Mouse (Mus musculus): ENCODE measurements around the gene Cabp2. TPM values are rescaled to one million over a fixed set of nuclear protein-coding genes. Genes with fewer than 3 reads are reported as not detected.
"Not testable (repeated sequence)": the region's sequence is repeated elsewhere in the genome, so short reads cannot be mapped to it uniquely, and the experiment has no call there.

Cabp2 gene
- polyA plus RNA-seq, 1 experiment from 2014 or later = 0.43 TPM

GRCm38 (mm10) chr19:4045966-4046865, 35.2 kb upstream of the Cabp2 start, which contains the start of gene Gstp2:
Gene Gstp2, minus strand, starts transcription at chr19:4046023.
- Histone ChIP-seq H3K27ac (peak within 1 kb of the TSS; percentile 98), H3K9me3 (replicated peaks) (no peaks in the 10 kb centered on the region), H3K36me3 (no peaks in the 10 kb centered on the region), H3K27me3 (no peaks in the 10 kb centered on the region), H3K9ac (peak within 1 kb of the TSS; percentile 63), H3K4me2 (peak within 1 kb of the TSS; percentile 69), H3K4me3 (replicated peaks) (peak within 1 kb of the TSS; percentile 35), H3K4me1 (replicated peaks) (peaks cover 56% of the 10 kb centered on the region)
- 43% methylated on average over 16 of the region's 16 CpGs for WGBS (ENCODE audit: insufficient replicate concordance)
- DNase-seq (peak; percentile 76), ATAC-seq (ENCODE audit: low read depth) (peak; percentile 79)

DNA sequence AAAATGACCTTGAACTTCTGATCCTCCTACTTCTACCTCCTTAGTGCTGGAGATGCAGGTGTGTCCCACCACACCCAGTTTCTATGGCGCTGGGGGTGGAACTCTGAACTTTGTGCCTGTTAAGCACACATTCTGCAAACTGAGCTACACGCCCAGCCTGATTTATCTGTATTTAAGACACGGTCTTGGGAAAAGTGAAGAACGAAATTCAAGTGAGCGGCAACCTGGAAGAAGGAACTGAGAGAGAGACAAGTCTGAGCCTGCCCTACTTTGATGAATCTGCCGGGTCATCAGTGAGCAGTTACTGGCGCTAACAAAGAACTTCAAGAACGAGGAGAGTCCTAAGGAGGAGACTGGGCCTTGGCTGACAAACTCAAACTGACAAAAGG, 34.5 kb upstream of the Cabp2 start:
- peak overlapping the region; percentile 69 for H3K4me2 ChIP-seq
- peaks cover 55% of the 10 kb centered on the region for H3K4me1 ChIP-seq (replicated peaks)
- 35% methylated on average over 8 of the region's 8 CpGs for WGBS (ENCODE audit: insufficient replicate concordance)
- H3K27me3 ChIP-seq = no peaks in the 10 kb centered on the region
- H3K9ac ChIP-seq = peak overlapping the region; percentile 63
- peak overlapping the region; percentile 35 for H3K4me3 ChIP-seq (replicated peaks)
- H3K9me3 ChIP-seq (replicated peaks) = no peaks in the 10 kb centered on the region
- DNase-seq (peak; percentile 67), ATAC-seq (ENCODE audit: low read depth) (peak; percentile 80)
- H3K27ac ChIP-seq = peak overlapping the region; percentile 98
- H3K36me3 ChIP-seq = no peaks in the 10 kb centered on the region

DNA sequence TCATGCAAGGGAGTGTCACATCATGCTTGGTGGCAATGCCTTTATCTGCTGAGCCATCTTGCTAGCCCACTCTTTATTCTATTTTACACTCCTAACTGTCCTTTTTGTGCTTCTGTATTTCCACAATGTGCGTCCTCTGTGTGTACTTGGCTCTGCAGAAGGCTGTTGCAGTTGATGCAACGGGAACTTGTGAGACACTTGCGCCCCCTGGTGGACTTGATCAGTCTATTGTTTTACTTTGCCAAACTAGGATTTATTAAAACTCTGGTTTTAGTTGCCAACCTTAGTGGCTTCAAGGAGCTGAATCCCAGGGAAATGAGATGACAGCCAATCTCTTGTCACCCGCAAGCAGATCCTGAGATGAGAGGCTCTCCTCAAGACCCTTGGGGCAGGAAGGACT, 33.5 kb upstream of the Cabp2 start:
- Histone ChIP-seq H3K36me3 (no peaks in the 10 kb centered on the region), H3K9me3 (replicated peaks) (no peaks in the 10 kb centered on the region), H3K4me2 (peak overlapping the region; percentile 69), H3K27ac (peak overlapping the region; percentile 98; the same call in 1 of the 2 replicates), H3K4me3 (replicated peaks) (peak overlapping the region; percentile 35; the same call in 1 of the 2 replicates), H3K9ac (0 out of 2 replicates have a peak overlapping the region, but pooled peaks have one; percentile 63), H3K4me1 (replicated peaks) (peaks cover 52% of the 10 kb centered on the region), H3K27me3 (no peaks in the 10 kb centered on the region)
- ATAC-seq (ENCODE audit: low read depth) = no peak
- peak; percentile 72 for DNase-seq
- WGBS (ENCODE audit: insufficient replicate concordance) = 14% methylated on average over 4 of the region's 4 CpGs

GRCm38 (mm10) chr19:4049069-4049468, 32.3 kb upstream of the Cabp2 start:
- not testable (repeated sequence) for H3K9ac ChIP-seq; H3K36me3 ChIP-seq; ATAC-seq (ENCODE audit: low read depth); H3K4me2 ChIP-seq; H3K4me3 ChIP-seq (replicated peaks); H3K27me3 ChIP-seq; H3K9me3 ChIP-seq (replicated peaks); DNase-seq; H3K27ac ChIP-seq
- H3K4me1 ChIP-seq (replicated peaks) = peaks cover 45% of the 10 kb centered on the region
- WGBS (ENCODE audit: insufficient replicate concordance) = 66% methylated on average over 5 of the region's 5 CpGs

- H3K4me1 ChIP-seq (replicated peaks) = peaks cover 41% of the 10 kb centered on the region
- ATAC-seq (ENCODE audit: low read depth) = no peak
- H3K9ac ChIP-seq = no peak overlapping the region
- no peaks in the 10 kb centered on the region for H3K9me3 ChIP-seq (replicated peaks)
- no peaks in the 10 kb centered on the region for H3K27me3 ChIP-seq
- DNase-seq = no peak
- H3K4me2 ChIP-seq = no peak overlapping the region
- H3K27ac ChIP-seq = no peak overlapping the region
- H3K36me3 ChIP-seq = no peaks in the 10 kb centered on the region
- H3K4me3 ChIP-seq (replicated peaks) = no peak overlapping the region
- 84% methylated on average over 5 of the region's 5 CpGs for WGBS (ENCODE audit: insufficient replicate concordance)
Observed at GRCm38 (mm10) chr19:4051016-4051415, 30.4 kb upstream of the Cabp2 start.

DNA sequence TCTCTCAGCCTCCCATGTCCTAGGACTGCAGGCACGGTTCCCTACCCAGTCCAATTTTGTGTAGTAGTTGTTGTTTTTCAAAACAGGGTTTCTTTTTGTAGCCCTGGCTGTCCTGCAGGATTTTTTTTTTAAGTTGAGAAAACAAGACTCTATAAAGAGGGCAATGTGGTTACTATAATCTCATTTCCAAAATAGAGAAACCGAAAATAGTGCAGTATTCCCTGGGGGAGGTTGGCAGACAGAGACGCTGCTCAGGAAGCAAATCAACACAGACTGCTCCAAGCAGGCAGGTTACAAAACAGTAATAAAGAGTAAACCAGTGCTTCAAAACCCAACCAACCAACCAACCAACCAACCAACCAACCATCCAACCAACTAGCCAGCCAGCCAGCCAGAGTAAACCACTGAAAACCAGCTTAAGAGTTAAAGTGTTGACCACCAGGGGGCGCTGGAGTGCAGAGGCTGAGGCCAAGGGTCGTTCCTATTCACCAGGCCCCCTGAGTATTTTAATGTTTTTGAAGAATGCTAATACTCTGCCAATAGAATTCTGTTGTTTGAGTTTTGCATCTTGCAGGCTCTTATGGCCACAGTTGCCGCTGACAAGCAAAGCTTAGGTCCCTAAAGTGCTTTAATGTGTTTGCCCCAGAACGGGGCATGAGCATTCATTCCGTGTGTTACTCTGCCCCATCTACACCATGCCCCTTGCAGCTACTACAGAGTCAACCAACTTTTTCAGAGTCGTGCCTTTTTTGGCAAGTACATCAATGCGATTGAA, 29.4 kb upstream of the Cabp2 start:
- 49% methylated on average over 10 of the region's 10 CpGs for WGBS (ENCODE audit: insufficient replicate concordance)
- H3K4me2 ChIP-seq = no peak overlapping the region

DNA sequence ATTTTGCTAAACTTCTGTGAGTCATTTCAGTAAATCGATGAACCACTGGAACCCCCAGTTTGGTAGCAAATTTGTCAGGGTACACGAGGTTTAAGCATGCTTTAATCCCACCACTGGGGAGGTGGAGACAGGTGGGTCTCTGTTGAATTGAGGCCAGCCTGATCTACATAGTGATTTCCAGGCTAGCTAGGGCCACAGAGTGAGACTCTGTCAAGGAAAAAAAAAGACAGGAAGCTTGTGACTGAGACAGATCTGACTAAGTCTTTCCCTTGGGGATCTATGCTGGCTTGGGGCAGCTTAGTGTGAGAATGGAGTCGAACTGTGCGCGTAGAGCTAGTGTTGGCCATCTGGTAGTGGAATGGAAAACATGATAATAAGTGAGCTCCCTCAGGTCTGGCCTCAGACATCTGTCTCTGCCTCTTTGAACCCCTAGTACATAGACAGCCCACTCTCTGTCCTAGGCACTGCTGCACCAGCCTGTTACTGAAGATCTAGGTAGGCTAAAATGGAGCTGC, 28.8 kb upstream of the Cabp2 start:
- Histone ChIP-seq H3K4me1 (replicated peaks) (peaks cover 41% of the 10 kb centered on the region), H3K4me2 (no peak overlapping the region), H3K4me3 (replicated peaks) (no peak overlapping the region), H3K9ac (no peak overlapping the region), H3K27me3 (no peaks in the 10 kb centered on the region), H3K9me3 (replicated peaks) (no peaks in the 10 kb centered on the region), H3K36me3 (no peaks in the 10 kb centered on the region), H3K27ac (no peak overlapping the region)
- WGBS (ENCODE audit: insufficient replicate concordance) = 59% methylated on average over 5 of the region's 5 CpGs
- DNase-seq = no peak
- no peak for ATAC-seq (ENCODE audit: low read depth)

More for the DNA sequence above, 29.4 kb upstream of the Cabp2 start:
- Histone ChIP-seq H3K9ac (no peak overlapping the region), H3K4me3 (replicated peaks) (no peak overlapping the region), H3K36me3 (no peaks in the 10 kb centered on the region), H3K27ac (no peak overlapping the region), H3K27me3 (no peaks in the 10 kb centered on the region), H3K9me3 (replicated peaks) (no peaks in the 10 kb centered on the region), H3K4me1 (replicated peaks) (peaks cover 41% of the 10 kb centered on the region)
- DNase-seq (peak; percentile 48), ATAC-seq (ENCODE audit: low read depth) (no peak)

GRCm38 (mm10) chr19:4054613-4055012, 26.8 kb upstream of the Cabp2 start:
- no peak for ATAC-seq (ENCODE audit: low read depth)
- no peak overlapping the region for H3K9ac ChIP-seq
- no peak overlapping the region for H3K4me3 ChIP-seq (replicated peaks)
- no peak for DNase-seq
- 75% methylated on average over 5 of the region's 5 CpGs for WGBS (ENCODE audit: insufficient replicate concordance)
- H3K36me3 ChIP-seq = no peaks in the 10 kb centered on the region
- H3K9me3 ChIP-seq (replicated peaks) = no peaks in the 10 kb centered on the region
- H3K27ac ChIP-seq = no peak overlapping the region
- peaks cover 54% of the 10 kb centered on the region for H3K4me1 ChIP-seq (replicated peaks)
- H3K27me3 ChIP-seq = no peaks in the 10 kb centered on the region
- no peak overlapping the region for H3K4me2 ChIP-seq

DNA sequence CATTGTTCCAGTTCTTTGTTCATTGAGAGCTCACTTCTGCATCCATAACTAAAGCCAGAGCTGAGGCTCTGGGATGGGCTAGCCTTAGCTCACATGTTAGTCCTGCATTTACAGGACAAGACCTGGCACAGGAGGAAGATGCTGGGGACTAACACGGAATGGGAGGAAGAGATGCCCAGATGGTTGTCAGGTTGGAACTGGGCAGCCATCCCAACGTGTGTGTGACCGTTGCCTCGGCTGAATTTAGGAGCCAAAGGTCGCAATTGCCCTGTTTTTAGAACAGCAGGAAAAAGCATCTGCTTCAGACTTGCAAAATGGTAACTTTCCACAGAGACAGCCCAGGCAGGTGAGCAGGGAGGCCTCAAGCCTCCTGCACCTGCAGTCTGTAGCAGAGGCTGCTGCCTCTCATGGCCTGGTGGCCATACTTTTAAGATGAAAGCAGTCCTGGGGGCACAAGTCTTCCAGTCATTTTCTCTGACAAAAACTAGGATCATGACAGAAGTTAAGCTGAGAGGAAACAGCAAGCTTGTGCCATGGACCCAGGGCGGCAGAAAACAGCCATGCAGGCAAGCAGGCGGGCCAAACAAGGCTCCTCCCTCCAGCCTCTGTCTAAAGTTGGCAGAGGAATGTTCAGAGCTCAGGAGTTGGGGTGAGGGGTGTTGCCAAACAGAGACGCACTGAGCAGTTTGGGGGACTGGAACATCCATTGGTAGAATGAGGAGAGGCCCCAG, 26.0 kb upstream of the Cabp2 start:
- no peak overlapping the region for H3K4me2 ChIP-seq
- no peak overlapping the region for H3K4me3 ChIP-seq (replicated peaks)
- H3K9ac ChIP-seq = no peak overlapping the region; the same call in 1 of the 2 replicates
- WGBS (ENCODE audit: insufficient replicate concordance) = 60% methylated on average over 8 of the region's 8 CpGs
- peak overlapping the region; percentile 84 for H3K27ac ChIP-seq
- H3K4me1 ChIP-seq (replicated peaks) = peaks cover 61% of the 10 kb centered on the region
- ATAC-seq (ENCODE audit: low read depth) (no peak), DNase-seq (no peak)
- H3K36me3 ChIP-seq = no peaks in the 10 kb centered on the region
- H3K9me3 ChIP-seq (replicated peaks) = no peaks in the 10 kb centered on the region
- no peaks in the 10 kb centered on the region for H3K27me3 ChIP-seq

GRCm38 (mm10) chr19:4055947-4056693, 25.3 kb upstream of the Cabp2 start:
- Histone ChIP-seq H3K4me3 (replicated peaks) (no peak overlapping the region), H3K4me2 (no peak overlapping the region), H3K27ac (peak overlapping the region; percentile 84), H3K4me1 (replicated peaks) (peaks cover 68% of the 10 kb centered on the region), H3K9ac (peak overlapping the region; percentile 30; the same call in 1 of the 2 replicates), H3K27me3 (no peaks in the 10 kb centered on the region), H3K9me3 (replicated peaks) (no peaks in the 10 kb centered on the region), H3K36me3 (no peaks in the 10 kb centered on the region)
- 53% methylated on average over 15 of the region's 15 CpGs for WGBS (ENCODE audit: insufficient replicate concordance)
- no peak for ATAC-seq (ENCODE audit: low read depth)
- no peak for DNase-seq
